Mouse (Mus musculus) stomach, postnatal 0 days (tissue): ENCODE data around the gene Lias.

Experiments used
- CTCF ChIP-seq: IDR thresholded peaks from 2 replicates; pipeline ENCODE4 v1.5.1; 2016; ENCODE audit warnings: antibody characterized with exemption, low read depth, mild to moderate bottlenecking, moderate library complexity
- EP300 ChIP-seq: optimal IDR thresholded peaks from 2 replicates; pipeline ENCODE3; 2016; ENCODE audit warnings: antibody characterized with exemption

DNA sequence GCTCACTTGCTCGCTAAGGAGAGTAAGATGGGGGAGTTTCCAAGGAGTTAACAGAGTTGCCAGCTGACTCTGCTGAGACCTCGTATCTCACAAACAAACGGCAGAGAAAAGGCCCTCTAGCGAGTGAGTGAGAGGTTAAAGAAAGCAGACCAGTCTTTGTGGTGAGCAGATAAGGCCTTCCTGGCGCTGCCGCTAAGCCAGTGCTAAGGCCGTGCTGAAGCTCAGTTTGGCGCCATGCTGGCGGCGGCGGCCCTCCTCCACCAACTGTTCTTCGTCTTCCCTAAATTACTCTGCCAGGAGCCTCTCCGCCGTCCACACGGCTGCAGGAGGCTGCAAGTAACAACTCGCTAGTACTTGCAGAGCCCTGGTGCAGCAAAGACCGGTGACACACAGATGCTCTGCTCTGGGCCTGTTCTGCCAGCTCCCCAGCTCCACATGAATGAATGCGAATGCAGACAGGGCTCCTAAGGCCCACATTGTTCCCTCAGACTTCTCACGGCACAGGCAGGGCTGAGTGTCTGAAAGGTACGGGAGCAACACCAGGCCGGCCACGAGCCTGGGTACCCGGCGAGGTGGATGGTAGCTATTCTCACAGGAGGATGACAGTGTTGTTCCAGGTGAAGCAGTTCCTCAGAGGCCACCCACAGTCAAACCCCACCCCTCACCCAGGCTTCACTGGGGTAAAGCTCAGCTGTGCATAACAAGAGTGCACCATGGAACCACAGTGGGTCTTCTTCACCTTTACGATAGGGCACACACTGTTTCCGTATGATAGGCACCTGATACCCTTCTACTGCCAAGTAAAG, 24.6 kb downstream of the Lias start:
- TF ChIP-seq CTCF, result peak; percentile 48
- no peak for TF ChIP-seq EP300
